Mouse (Mus musculus): Measurements from ENCODE around the gene Fstl4. TPM values are rescaled to one million over a fixed set of nuclear protein-coding genes. Genes with fewer than 3 reads are reported as not detected.

Gene Fstl4
- total and polyA plus RNA-seq, 2 experiments from 2014 or later = 7.1 to 9.4 TPM

DNA sequence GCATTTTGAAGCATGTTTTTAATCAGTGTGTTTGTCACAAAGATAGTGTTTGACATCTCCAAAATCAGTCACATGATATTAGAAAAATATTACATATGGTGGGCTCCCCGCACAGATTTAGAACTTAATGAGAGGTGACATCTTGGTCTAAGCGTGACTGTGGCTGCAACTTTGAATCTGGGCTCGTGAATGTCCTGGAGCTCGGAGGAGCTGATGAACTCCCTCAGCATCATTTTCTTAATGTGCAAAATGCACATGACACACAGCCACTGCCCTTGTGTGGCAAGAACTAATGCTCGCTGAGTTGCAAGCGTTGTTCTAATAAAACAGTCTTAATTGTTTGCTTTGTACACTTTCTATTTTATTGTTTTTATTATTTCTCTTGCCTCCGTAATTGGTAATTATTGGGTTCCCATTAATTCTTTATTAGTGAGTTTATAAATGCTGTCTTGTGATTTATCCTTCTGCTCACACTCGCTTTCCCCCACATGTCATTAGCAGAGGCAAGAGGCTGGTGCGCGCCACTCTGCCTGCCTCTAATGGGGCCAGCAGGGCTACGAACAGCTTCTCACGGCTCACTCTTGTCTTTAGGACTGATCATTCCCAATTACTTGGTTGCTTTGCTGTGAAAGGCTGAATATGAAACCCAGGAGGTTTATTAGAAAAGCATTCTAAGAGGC lies 67.3 kb downstream of the Fstl4 start:
- H3K36me3 ChIP-seq (ENCODE audit: insufficient read depth, low read length) = no peaks in the 10 kb centered on the region
- H3K27me3 ChIP-seq (ENCODE audit: insufficient read depth, low read length) = no peaks in the 10 kb centered on the region
- DNase-seq (ENCODE audit: low spot score) (peak; percentile 4), ATAC-seq (ENCODE audit: low FRiP score) (no peak)
- no peak overlapping the region for H3K27ac ChIP-seq (ENCODE audit: low read depth, low read length)
- no peaks in the 10 kb centered on the region for H3K9me3 ChIP-seq (ENCODE audit: low read length)
- no peak overlapping the region for H3K9ac ChIP-seq (replicated peaks; ENCODE audit: low read length, poor library complexity, severe bottlenecking)
- WGBS = 66% methylated on average over 12 of the region's 12 CpGs
- no peak overlapping the region for H3K4me3 ChIP-seq (ENCODE audit: low read depth, low read length)
- TF ChIP-seq CTCF (IDR thresholded peaks at IDR 0.05) = no peak
- H3K4me2 ChIP-seq (ENCODE audit: low read depth, low read length, poor library complexity, severe bottlenecking) = no peak overlapping the region
- H3K4me1 ChIP-seq (ENCODE audit: insufficient read depth, low read length) = no peaks in the 10 kb centered on the region

DNA sequence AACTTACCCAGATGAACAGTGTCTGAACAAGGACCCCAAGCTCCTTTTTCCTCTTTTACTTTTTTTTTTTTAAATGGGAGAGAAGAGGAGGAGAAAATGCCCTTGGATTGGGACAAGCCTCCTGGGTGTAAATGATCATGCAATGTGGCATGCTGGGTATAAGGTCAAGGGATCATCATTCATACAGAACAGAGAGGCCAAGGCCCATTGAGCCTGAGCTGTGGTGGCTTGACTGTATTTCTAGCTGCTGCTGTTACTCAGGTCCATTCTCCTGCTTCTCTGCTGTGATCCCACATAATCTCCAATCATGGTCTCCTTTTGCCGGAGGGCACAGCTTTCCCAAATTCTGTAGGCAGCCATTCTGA lies 67.9 kb downstream of the Fstl4 start:
- Histone ChIP-seq H3K4me3 (ENCODE audit: low read depth, low read length) (no peak overlapping the region), H3K9ac (replicated peaks; ENCODE audit: low read length, poor library complexity, severe bottlenecking) (no peak overlapping the region), H3K4me2 (ENCODE audit: low read depth, low read length, poor library complexity, severe bottlenecking) (no peak overlapping the region), H3K4me1 (ENCODE audit: insufficient read depth, low read length) (no peaks in the 10 kb centered on the region), H3K27ac (ENCODE audit: low read depth, low read length) (no peak overlapping the region), H3K36me3 (ENCODE audit: insufficient read depth, low read length) (no peaks in the 10 kb centered on the region), H3K9me3 (ENCODE audit: low read length) (no peaks in the 10 kb centered on the region), H3K27me3 (ENCODE audit: insufficient read depth, low read length) (no peaks in the 10 kb centered on the region)
- ATAC-seq (ENCODE audit: low FRiP score) (no peak), DNase-seq (ENCODE audit: low spot score) (no peak)
- WGBS = 91% methylated on average over 1 of the region's 1 CpGs
- TF ChIP-seq CTCF (IDR thresholded peaks at IDR 0.05) = no peak

DNA sequence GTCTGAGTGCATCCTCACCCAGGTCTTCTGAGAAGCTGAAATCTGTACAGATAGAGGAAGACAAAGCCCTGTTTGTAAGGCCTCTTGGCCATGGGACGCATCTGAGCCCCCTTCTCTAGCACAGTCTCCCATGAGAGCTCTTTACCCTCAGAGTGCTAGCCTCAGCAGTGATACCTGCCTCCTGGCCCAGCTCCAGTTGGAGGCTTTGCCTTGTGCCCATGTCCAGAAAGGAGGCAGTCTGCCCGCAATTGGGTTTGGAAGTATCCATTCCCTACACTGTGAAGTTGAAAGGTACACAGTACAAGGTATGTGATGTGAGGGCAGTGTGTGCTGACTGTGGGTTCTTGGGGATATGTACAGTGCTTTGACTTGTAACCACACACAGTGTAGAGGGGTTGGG lies 84.3 kb downstream of the Fstl4 start:
- Histone ChIP-seq H3K9ac (replicated peaks; ENCODE audit: low read length, poor library complexity, severe bottlenecking) (no peak overlapping the region), H3K9me3 (ENCODE audit: low read length) (no peaks in the 10 kb centered on the region), H3K27me3 (ENCODE audit: insufficient read depth, low read length) (no peaks in the 10 kb centered on the region), H3K4me3 (ENCODE audit: low read depth, low read length) (no peak overlapping the region), H3K4me1 (ENCODE audit: insufficient read depth, low read length) (no peaks in the 10 kb centered on the region), H3K4me2 (ENCODE audit: low read depth, low read length, poor library complexity, severe bottlenecking) (no peak overlapping the region), H3K27ac (ENCODE audit: low read depth, low read length) (no peak overlapping the region), H3K36me3 (ENCODE audit: insufficient read depth, low read length) (no peaks in the 10 kb centered on the region)
- no peak for ATAC-seq (ENCODE audit: low FRiP score)
- no peak for TF ChIP-seq CTCF (IDR thresholded peaks at IDR 0.05)
- WGBS = 91% methylated on average over 2 of the region's 2 CpGs
- no peak for DNase-seq (ENCODE audit: low spot score)

DNA sequence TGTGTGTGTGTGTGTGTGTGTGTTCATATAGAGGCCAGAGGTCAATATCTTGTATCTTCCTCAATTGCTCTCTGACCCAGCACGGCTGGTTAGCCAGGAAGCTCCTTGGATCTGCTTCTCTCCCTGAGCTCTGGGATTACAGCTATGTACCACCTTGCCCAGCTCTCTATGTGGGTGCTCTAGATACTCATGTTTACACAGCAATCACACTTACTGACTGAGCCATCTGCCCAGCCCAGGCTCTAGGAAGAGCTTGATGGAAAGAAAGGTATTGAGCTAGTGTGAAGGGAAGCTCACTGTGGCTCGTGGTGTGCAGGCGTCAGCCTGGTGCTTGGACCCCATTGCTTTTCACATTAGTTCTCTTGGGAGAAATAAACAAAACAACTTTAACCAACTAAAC lies 85.6 kb downstream of the Fstl4 start:
- TF ChIP-seq CTCF (IDR thresholded peaks at IDR 0.05) = no peak
- 96% methylated on average over 3 of the region's 3 CpGs for WGBS
- Histone ChIP-seq H3K27ac (ENCODE audit: low read depth, low read length) (no peak overlapping the region), H3K27me3 (ENCODE audit: insufficient read depth, low read length) (no peaks in the 10 kb centered on the region), H3K9me3 (ENCODE audit: low read length) (no peaks in the 10 kb centered on the region), H3K9ac (replicated peaks; ENCODE audit: low read length, poor library complexity, severe bottlenecking) (no peak overlapping the region), H3K4me2 (ENCODE audit: low read depth, low read length, poor library complexity, severe bottlenecking) (no peak overlapping the region), H3K36me3 (ENCODE audit: insufficient read depth, low read length) (no peaks in the 10 kb centered on the region), H3K4me3 (ENCODE audit: low read depth, low read length) (no peak overlapping the region), H3K4me1 (ENCODE audit: insufficient read depth, low read length) (no peaks in the 10 kb centered on the region)
- DNase-seq (ENCODE audit: low spot score) (no peak), ATAC-seq (ENCODE audit: low FRiP score) (no peak)

DNA sequence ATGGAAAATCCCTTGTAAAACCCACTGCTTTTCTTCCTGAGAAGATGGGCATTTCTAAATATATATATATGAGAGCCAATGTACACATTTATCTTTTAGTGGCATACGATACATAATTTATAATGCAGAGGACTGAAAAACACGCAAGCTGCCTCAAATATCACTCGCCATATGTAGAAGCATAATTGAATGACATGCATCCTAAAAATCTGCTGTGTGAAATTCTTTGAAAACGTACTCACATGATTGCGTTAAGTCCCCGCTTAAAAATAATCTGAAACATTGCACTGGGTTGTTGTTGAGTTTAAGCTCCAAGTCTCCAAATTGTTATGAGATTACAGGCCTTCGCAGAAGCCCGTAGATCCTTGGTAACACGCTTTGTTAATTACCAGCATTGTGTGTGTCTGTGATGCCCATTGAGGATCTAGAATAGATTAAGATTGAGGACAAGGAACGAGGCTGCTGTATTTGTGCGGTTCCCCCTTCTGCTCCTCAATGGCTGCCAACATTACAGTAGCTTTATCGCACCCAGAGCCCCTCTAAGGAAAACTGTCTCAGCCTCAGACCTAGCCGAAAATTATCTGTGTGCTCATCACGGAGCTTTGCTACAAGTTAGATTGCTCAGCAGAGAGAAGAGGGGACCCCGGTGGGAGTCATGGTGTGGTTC lies 108.5 kb downstream of the Fstl4 start:
- 86% methylated on average over 15 of the region's 15 CpGs for WGBS
- ATAC-seq (ENCODE audit: low FRiP score) = no peak
- no peak for DNase-seq (ENCODE audit: low spot score)

DNA sequence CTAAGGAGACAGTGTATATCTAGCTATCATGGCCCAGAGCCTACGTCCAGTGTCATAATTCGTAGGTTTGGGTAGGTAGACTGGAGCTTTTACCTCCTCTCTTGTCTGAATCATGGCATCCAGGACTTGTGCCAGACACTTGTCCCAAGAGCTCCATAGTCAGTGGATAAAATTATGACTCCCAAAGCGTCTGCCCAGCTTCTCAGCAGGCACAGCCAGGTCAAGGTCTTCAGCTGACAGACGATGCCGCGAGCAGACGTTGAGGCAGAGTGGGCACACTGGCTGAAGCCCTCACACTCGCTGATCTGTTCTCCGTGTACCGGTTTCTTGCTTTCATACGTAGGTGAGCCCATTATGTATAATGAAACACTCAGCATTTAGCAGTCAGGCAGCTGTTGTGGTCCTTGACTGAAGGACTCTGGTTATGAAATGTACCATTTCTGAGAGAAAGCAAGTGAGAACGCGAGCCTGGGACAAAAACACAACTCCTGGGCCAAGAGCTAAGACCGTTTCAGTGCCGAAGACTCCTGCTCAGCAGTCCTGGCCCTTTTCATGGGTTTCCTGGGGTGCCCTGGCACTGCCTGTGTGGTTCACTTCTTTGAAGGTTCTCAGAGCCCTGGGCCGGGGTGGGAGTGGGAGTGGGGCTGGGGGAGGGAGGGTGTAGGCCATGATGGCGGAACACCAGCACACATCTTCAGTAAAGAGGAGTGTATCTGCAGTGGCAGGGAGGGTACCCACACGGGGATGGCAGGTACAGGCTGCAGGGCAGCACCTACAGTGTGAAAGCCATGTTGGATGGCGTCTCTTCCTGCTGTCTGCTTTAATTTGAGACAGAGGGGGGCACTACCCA lies 111.7 kb downstream of the Fstl4 start:
- Histone ChIP-seq H3K9ac (replicated peaks; ENCODE audit: low read length, poor library complexity, severe bottlenecking) (no peak overlapping the region), H3K4me2 (ENCODE audit: low read depth, low read length, poor library complexity, severe bottlenecking) (no peak overlapping the region), H3K36me3 (ENCODE audit: insufficient read depth, low read length) (no peaks in the 10 kb centered on the region), H3K4me1 (ENCODE audit: insufficient read depth, low read length) (no peaks in the 10 kb centered on the region), H3K27ac (ENCODE audit: low read depth, low read length) (no peak overlapping the region), H3K4me3 (ENCODE audit: low read depth, low read length) (no peak overlapping the region), H3K9me3 (ENCODE audit: low read length) (no peaks in the 10 kb centered on the region), H3K27me3 (ENCODE audit: insufficient read depth, low read length) (no peaks in the 10 kb centered on the region)
- DNase-seq (ENCODE audit: low spot score) (no peak), ATAC-seq (ENCODE audit: low FRiP score) (no peak)
- 91% methylated on average over 19 of the region's 19 CpGs for WGBS
- TF ChIP-seq CTCF (IDR thresholded peaks at IDR 0.05) = no peak

More for the DNA sequence above, 108.5 kb downstream of the Fstl4 start:
- Histone ChIP-seq H3K4me2 (ENCODE audit: low read depth, low read length, poor library complexity, severe bottlenecking) (no peak overlapping the region), H3K4me1 (ENCODE audit: insufficient read depth, low read length) (no peaks in the 10 kb centered on the region), H3K27me3 (ENCODE audit: insufficient read depth, low read length) (no peaks in the 10 kb centered on the region), H3K9ac (replicated peaks; ENCODE audit: low read length, poor library complexity, severe bottlenecking) (no peak overlapping the region), H3K27ac (ENCODE audit: low read depth, low read length) (no peak overlapping the region), H3K4me3 (ENCODE audit: low read depth, low read length) (no peak overlapping the region), H3K9me3 (ENCODE audit: low read length) (no peaks in the 10 kb centered on the region), H3K36me3 (ENCODE audit: insufficient read depth, low read length) (no peaks in the 10 kb centered on the region)
- TF ChIP-seq CTCF (IDR thresholded peaks at IDR 0.05) = no peak

All from midbrain, postnatal 0 days (tissue).